Mouse (Mus musculus): ENCODE results near the gene Olfr1342. TPM values are rescaled to one million over a fixed set of nuclear protein-coding genes. Genes with fewer than 3 reads are reported as not detected.

The Olfr1342 gene
- total RNA-seq (2021) = not detected
- long read RNA-seq = 0 reads

DNA sequence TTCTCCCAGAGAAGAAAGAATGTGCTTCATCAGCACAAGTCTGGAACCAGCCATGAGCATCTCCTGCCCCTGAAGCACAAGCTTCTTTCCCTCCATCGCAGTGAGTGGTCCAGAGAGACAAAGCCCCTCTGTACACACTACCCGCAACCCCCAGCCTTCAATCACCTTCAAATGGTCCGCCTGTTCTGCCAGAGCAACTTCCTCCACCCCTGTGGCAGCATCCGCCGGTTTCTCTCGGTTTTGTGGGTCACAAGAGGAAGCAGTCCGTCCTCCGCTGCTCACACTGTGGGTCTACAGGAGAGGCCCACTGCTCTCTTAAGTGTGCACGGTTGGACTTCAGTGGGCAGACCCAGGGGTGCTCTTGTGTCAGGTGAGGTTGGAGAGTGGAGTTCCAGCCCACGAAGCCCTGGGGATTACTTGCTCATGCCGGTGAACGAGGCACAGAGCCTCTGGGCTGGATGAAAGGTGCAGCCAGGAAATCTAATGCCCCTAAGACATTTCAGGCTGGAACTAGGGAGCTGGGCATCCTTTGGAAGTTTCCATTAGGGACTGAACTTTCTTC lies at the start of gene Olfr1342:
TSS of gene Olfr1342 (minus strand) at position 345 of the 562 bp plus-strand sequence.
- no peak for DNase-seq (ENCODE audit: low spot score in 2 of 2)

DNA sequence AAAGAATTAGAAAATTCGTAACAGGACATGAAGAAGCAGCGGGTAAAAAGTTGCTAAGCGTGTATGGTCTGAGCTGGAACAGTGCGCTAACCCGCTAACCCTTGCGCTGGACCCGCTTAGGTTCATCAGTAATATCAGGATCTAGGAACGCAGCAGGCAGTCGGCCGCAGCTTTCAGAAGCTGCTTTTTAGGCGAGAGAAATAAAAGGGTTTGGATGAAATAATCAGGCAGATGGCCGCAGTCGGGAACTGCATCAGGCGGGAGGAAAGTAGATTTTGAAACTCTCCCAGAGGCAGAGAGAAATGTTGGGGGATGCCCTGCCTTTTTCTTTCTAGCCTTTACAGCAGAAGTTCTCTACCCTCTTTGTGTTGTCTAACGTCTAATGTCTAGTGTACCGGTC lies 49.3 kb upstream of the Olfr1342 start:
- DNase-seq (ENCODE audit: low spot score in 2 of 2) = peak; percentile 7 to 11

GRCm38 (mm10) chr4:118740988-118741698 lies 48.6 kb upstream of the Olfr1342 start:
- no peak for DNase-seq (ENCODE audit: low spot score in 2 of 2)

- DNase-seq (ENCODE audit: low spot score in 2 of 2) = no peak
Observed at GRCm38 (mm10) chr4:118739574-118739973, 47.0 kb upstream of the Olfr1342 start.

- DNase-seq (ENCODE audit: low spot score in 2 of 2) = no peak
Observed at GRCm38 (mm10) chr4:118731875-118732274, 39.3 kb upstream of the Olfr1342 start, which contains the start of gene Olfr1339. Gene Olfr1339 (plus strand): TSS chr4:118732175.

DNA sequence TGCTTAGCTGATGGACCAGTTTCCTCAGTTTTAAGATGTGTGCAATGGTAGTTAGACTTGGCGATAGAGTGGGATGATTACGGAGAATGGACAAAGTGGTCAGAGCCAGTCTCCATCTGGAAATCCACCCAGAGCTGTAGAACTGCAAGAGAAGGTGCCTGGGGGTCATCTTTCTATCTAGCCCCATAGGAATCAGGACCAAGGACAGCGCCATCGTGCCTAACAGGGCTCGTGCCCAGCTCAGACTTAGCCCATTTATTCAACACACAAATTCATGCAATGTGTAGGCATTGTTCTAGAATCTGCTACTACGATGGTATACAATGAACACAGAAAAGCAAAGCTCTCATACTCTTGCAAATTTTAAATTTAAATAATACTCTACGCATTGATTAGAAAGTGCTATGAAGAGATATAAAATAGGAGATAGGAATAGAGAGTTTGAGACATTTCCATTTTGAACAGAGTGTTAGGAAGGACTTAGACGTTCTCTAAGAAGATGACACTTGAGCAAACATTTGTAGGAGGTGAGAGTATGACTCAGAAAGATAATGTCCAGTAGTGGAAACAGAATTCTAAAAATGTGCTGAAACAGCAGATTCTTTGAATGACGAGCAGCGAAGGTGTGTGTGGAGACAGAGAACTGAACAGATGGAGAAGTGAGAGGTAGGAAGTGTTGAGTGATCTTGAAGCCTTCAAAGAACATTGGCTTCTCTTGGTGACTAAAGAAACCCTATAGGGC lies 29.4 kb upstream of the Olfr1342 start:
- no peak for DNase-seq (ENCODE audit: low spot score in 2 of 2)

DNA sequence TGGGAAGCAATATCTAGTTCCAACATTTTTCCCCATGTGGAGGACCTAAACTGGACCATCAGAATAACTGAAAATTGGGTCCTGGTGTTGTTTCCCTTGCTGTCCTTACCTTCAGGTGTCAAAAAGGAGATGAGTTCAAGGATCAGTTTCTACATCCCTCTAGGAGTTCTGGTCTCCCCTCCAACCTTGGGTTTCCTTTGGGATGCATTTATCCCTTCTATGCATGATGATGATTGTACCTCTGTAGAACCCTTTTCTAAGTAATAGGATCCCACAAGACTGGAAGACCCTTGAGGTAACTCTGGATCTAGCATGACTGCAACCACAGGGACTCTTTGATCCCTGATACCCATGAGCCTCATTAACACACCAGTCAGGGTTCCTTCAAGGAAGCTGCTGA lies 27.3 kb upstream of the Olfr1342 start, which contains the start of gene Olfr1340:
TSS of gene Olfr1340 (plus strand) at position 301 of the 400 bp plus-strand sequence.
- no peak for DNase-seq (ENCODE audit: low spot score in 2 of 2)

- no peak for DNase-seq (ENCODE audit: low spot score in 2 of 2)
Observed at GRCm38 (mm10) chr4:118711656-118712055, 19.1 kb upstream of the Olfr1342 start.

DNA sequence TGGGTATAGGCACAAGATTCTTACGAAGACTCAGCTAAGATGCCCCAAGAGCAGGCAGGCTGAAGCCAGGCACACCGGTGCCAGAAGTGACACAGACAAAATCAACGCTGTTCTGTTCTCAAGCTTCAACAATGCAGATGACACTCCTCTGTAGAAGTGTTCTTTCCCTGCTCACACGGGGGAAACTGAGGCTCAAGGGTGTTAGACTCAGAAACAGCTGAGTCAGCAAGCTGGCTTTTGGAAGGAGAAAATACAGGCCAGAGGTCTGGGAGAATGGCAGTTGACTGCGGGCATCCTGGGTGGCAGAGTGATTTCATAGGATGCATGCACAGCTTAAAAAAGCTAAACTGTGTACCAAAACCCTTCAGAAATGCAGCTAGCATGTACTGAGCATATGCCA lies 15.5 kb upstream of the Olfr1342 start:
- DNase-seq (ENCODE audit: low spot score in 2 of 2) = no peak

DNA sequence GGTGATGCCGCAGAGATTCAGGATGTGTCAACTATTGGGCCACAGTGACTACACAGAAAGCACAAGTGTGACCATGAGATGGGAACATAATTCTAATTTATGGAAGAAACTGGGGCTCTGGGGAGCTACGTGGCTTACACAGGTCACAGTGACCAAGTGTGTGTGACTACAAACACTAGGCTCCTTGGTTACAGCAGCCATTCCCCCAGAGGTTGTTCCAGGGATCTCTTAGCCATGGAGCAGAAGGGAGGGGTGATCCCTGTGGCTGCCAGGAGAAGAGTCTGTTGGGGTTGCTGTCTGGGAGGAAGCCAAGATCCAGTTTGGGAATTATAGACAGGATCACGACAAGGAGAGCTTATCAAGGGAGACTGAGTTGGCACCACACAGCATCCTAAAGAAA lies 10.7 kb upstream of the Olfr1342 start, which contains the start of gene Olfr1341:
TSS of gene Olfr1341 (plus strand) at position 301 of the 400 bp plus-strand sequence.
- no peak for DNase-seq (ENCODE audit: low spot score in 2 of 2)

- no peak for DNase-seq (ENCODE audit: low spot score in 2 of 2)
Observed at GRCm38 (mm10) chr4:118693812-118694211, 1.3 kb upstream of the Olfr1342 start.

DNA sequence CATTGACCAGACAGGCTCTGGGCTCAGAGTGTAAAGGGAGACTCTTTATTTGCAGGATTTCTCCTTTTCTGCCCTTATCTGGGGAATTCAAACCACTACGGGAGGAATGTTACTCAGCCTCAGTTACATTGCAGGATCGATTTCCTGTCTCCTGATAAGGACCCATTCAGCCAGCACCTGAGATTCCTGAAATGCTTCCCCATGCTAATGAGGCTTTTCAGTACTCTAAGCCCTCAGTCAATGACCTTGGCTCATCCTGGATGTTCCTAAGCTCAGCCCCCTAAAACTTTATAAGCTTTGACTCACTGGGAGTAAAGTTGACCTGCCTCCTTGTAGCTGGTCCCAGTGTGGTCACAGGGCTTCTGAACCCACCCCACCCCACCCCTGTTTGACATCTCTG lies 5.5 kb downstream of the Olfr1342 start:
- DNase-seq (ENCODE audit: low spot score in 2 of 2) = no peak

- DNase-seq (ENCODE audit: low spot score in 2 of 2) = no peak
Observed at GRCm38 (mm10) chr4:118658652-118659051, 33.9 kb downstream of the Olfr1342 start, which contains the start of gene Olfr62. Gene Olfr62 (plus strand): TSS chr4:118658952.

DNA sequence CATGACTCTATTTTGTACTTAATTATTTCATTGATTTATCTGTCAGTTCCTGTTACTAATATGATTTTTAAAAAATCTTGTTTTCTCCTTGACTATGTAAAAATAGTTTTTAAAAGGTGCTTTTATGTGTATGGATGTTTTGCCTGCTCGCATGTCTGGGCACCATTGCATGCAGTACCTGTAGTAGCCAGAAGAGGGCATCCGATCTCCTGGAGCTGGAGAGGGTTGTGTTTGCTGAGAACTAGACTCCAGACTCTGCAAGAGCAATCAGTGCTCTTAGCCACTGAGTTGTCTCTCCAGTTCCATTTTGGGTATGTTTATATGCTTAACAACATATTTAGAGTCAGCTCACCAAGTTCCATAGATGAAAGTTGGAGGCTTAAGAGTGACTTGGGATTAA lies 47.3 kb downstream of the Olfr1342 start:
- DNase-seq (ENCODE audit: low spot score in 2 of 2) = peak; percentile 64 to 65

DNA sequence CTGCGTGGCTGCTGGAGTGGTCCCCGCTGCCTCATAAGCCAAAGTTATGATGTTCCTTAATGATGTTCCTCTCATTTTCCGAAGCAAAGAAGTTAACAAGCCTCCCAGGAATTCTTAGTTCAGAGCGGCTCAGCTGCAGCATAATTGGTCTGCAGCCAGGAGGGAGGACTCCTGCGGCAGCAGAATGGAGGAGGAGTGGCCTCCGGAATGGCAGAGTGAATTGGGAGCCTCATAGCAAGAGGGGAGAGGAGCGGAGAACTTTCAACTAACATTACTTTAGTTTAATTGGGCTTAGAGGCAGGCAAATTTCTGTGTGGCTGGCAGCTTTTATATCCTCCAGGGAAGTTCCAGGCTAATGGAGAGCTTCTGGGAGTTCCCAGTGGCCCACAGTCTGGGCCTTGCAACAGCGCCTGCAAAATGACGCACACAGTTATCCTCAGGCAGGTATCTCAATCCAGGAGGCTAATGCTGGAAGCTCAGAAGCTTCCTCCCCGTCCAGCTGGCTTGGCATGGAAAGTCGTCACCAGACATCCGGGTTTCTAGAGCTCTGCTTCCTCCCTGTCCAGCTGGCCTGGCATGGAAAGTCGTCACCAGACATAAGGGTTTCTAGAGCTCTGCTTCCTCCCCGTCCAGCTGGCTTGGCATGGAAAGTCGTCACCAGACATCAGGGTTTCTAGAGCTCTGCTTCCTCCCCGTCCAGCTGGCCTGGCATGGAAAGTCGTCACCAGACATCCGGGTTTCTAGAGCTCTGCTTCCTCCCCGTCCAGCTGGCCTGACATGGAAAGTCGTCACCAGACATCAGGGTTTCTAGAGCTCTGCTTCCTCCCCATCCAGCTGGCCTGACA lies 50.0 kb downstream of the Olfr1342 start:
- DNase-seq (ENCODE audit: low spot score in 2 of 2) = peak; percentile 18 to 30

Other genes with a start within 250 kb of the Olfr1342 start
- under 1 TPM in 1 of 2 experiments, not detected in 1; 0.16 TPM for gene Mpl, start 235.2 kb downstream of the Olfr1342 start, total RNA-seq (2021)
- gene Tie1, start 202.7 kb downstream of the Olfr1342 start, total RNA-seq (2021) = 10 to 100 TPM; 15.3 to 16.2 TPM
- not detected for gene 2610528J11Rik, start 165.8 kb downstream of the Olfr1342 start, total RNA-seq (2021)
- 1 to 10 TPM in 1 of 2 experiments, under 1 TPM in 1; 0.58 to 1.2 TPM for gene Tmem125, start 148.7 kb downstream of the Olfr1342 start, total RNA-seq (2021)
- 1 to 10 TPM in 1 of 2 experiments, under 1 TPM in 1; 0.80 to 1.0 TPM for gene Cfap57, start 72.0 kb downstream of the Olfr1342 start, total RNA-seq (2021)
- gene Ebna1bp2, start 72.0 kb downstream of the Olfr1342 start, total RNA-seq (2021) = 10 to 100 TPM; 61.3 to 62.9 TPM
- not detected for gene Olfr62, start 33.8 kb downstream of the Olfr1342 start, total RNA-seq (2021)
- not detected for gene Olfr1341, start 10.8 kb upstream of the Olfr1342 start, total RNA-seq (2021)
- not detected for gene Olfr1340, start 27.4 kb upstream of the Olfr1342 start, total RNA-seq (2021)
- not detected for gene Olfr1339, start 39.4 kb upstream of the Olfr1342 start, total RNA-seq (2021)
- not detected for gene Olfr1338, start 66.0 kb upstream of the Olfr1342 start, total RNA-seq (2021)
- gene Olfr1337, start 89.8 kb upstream of the Olfr1342 start, total RNA-seq (2021) = not detected
- gene Olfr1335, start 117.2 kb upstream of the Olfr1342 start, total RNA-seq (2021) = not detected
- gene Olfr1333, start 143.5 kb upstream of the Olfr1342 start, total RNA-seq (2021) = not detected
- not detected for gene Olfr1331, start 171.9 kb upstream of the Olfr1342 start, total RNA-seq (2021)
- not detected for gene Olfr1330, start 195.8 kb upstream of the Olfr1342 start, total RNA-seq (2021)
- gene Olfr1329, start 224.7 kb upstream of the Olfr1342 start, total RNA-seq (2021) = not detected
- not detected for gene Olfr1328, start 245.9 kb upstream of the Olfr1342 start, total RNA-seq (2021)